Mouse (Mus musculus): Measurements from ENCODE around the gene Ccdc186. TPM values are rescaled to one million over a fixed set of nuclear protein-coding genes. Genes with fewer than 3 reads are reported as not detected.

The Ccdc186 gene
- polyA plus RNA-seq (2015; fragmentation: Nextera tagmentation; extraction: Ambion mirVana): 17.9 and 19.8 TPM in 2 replicates

GRCm38 (mm10) chr19:56821798-56822447 lies at the start of gene Ccdc186:
Gene Ccdc186 (minus strand): TSS chr19:56822190.
- no peaks in the 10 kb centered on the region for H3K9me3 ChIP-seq (ENCODE audit: low read length)
- WGBS: under 1% methylated on average over 79 of the region's 79 CpGs
- peak; percentile 97 for ATAC-seq (ENCODE audit: low FRiP score, low TSS enrichment)

GRCm38 (mm10) chr19:56867701-56868100 lies 45.7 kb upstream of the Ccdc186 start:
- H3K4me1 ChIP-seq (ENCODE audit: insufficient read depth, low read length): no peaks in the 10 kb centered on the region
- no peaks in the 10 kb centered on the region for H3K36me3 ChIP-seq (ENCODE audit: insufficient read depth, low read length)
- no peak; the same call in 1 of the 2 replicates for ATAC-seq (ENCODE audit: low FRiP score, low TSS enrichment)
- no peak overlapping the region for H3K9ac ChIP-seq (replicated peaks; ENCODE audit: low read length)
- no peak overlapping the region for H3K27ac ChIP-seq (ENCODE audit: low read length)
- H3K9me3 ChIP-seq (ENCODE audit: low read length): no peaks in the 10 kb centered on the region
- H3K4me2 ChIP-seq (replicated peaks; ENCODE audit: low read depth, low read length): no peak overlapping the region
- H3K27me3 ChIP-seq (ENCODE audit: insufficient read depth, low read length): peaks cover 8% of the 10 kb centered on the region
- H3K4me3 ChIP-seq (ENCODE audit: low read length): no peak overlapping the region
- 56% methylated on average over 4 of the region's 4 CpGs for WGBS

More at GRCm38 (mm10) chr19:56821798-56822447, at the start of gene Ccdc186:
- Histone ChIP-seq H3K4me3 (ENCODE audit: low read length) (peak within 1 kb of the TSS; percentile 91), H3K27ac (ENCODE audit: low read length) (peak within 1 kb of the TSS; percentile 73), H3K27me3 (ENCODE audit: insufficient read depth, low read length) (no peaks in the 10 kb centered on the region), H3K4me2 (replicated peaks; ENCODE audit: low read depth, low read length) (peak within 1 kb of the TSS; percentile 79), H3K4me1 (ENCODE audit: insufficient read depth, low read length) (peaks cover 39% of the 10 kb centered on the region), H3K9ac (replicated peaks; ENCODE audit: low read length) (peak within 1 kb of the TSS; percentile 91), H3K36me3 (ENCODE audit: insufficient read depth, low read length) (no peaks in the 10 kb centered on the region)

- no peaks in the 10 kb centered on the region for H3K36me3 ChIP-seq (ENCODE audit: insufficient read depth, low read length)
- WGBS: 37% methylated on average over 5 of the region's 5 CpGs
- no peaks in the 10 kb centered on the region for H3K27me3 ChIP-seq (ENCODE audit: insufficient read depth, low read length)
- no peaks in the 10 kb centered on the region for H3K9me3 ChIP-seq (ENCODE audit: low read length)
- H3K4me3 ChIP-seq (ENCODE audit: low read length): no peak overlapping the region
- H3K4me2 ChIP-seq (replicated peaks; ENCODE audit: low read depth, low read length): no peak overlapping the region
- H3K4me1 ChIP-seq (ENCODE audit: insufficient read depth, low read length): no peaks in the 10 kb centered on the region
- ATAC-seq (ENCODE audit: low FRiP score, low TSS enrichment): 0 out of 2 replicates have a peak, but pooled peaks have one; percentile 57
- H3K27ac ChIP-seq (ENCODE audit: low read length): no peak overlapping the region
- no peak overlapping the region for H3K9ac ChIP-seq (replicated peaks; ENCODE audit: low read length)
Measured at GRCm38 (mm10) chr19:56856455-56856854, 34.5 kb upstream of the Ccdc186 start.

GRCm38 (mm10) chr19:56852590-56852989 lies 30.6 kb upstream of the Ccdc186 start:
- Histone ChIP-seq H3K4me2 (replicated peaks; ENCODE audit: low read depth, low read length) (no peak overlapping the region), H3K4me3 (ENCODE audit: low read length) (no peak overlapping the region), H3K36me3 (ENCODE audit: insufficient read depth, low read length) (no peaks in the 10 kb centered on the region), H3K9me3 (ENCODE audit: low read length) (peaks cover 4% of the 10 kb centered on the region; the same call in 1 of the 2 replicates), H3K27me3 (ENCODE audit: insufficient read depth, low read length) (no peaks in the 10 kb centered on the region), H3K4me1 (ENCODE audit: insufficient read depth, low read length) (no peaks in the 10 kb centered on the region), H3K9ac (replicated peaks; ENCODE audit: low read length) (no peak overlapping the region), H3K27ac (ENCODE audit: low read length) (no peak overlapping the region)
- no peak for ATAC-seq (ENCODE audit: low FRiP score, low TSS enrichment)

- Histone ChIP-seq H3K27me3 (ENCODE audit: insufficient read depth, low read length) (no peaks in the 10 kb centered on the region), H3K9me3 (ENCODE audit: low read length) (peaks cover 9% of the 10 kb centered on the region; the same call in 1 of the 2 replicates), H3K4me3 (ENCODE audit: low read length) (no peak overlapping the region), H3K36me3 (ENCODE audit: insufficient read depth, low read length) (no peaks in the 10 kb centered on the region), H3K4me1 (ENCODE audit: insufficient read depth, low read length) (peaks cover 4% of the 10 kb centered on the region; the same call in 1 of the 2 replicates), H3K27ac (ENCODE audit: low read length) (no peak overlapping the region), H3K9ac (replicated peaks; ENCODE audit: low read length) (no peak overlapping the region), H3K4me2 (replicated peaks; ENCODE audit: low read depth, low read length) (no peak overlapping the region)
- WGBS: 81% methylated on average over 12 of the region's 12 CpGs
- ATAC-seq (ENCODE audit: low FRiP score, low TSS enrichment): no peak
Measured at GRCm38 (mm10) chr19:56842974-56843373, 21.0 kb upstream of the Ccdc186 start.

- peaks cover 4% of the 10 kb centered on the region; the same call in 1 of the 2 replicates for H3K4me1 ChIP-seq (ENCODE audit: insufficient read depth, low read length)
- no peak overlapping the region for H3K9ac ChIP-seq (replicated peaks; ENCODE audit: low read length)
- no peaks in the 10 kb centered on the region for H3K27me3 ChIP-seq (ENCODE audit: insufficient read depth, low read length)
- H3K9me3 ChIP-seq (ENCODE audit: low read length): no peaks in the 10 kb centered on the region
- no peak overlapping the region for H3K4me2 ChIP-seq (replicated peaks; ENCODE audit: low read depth, low read length)
- no peaks in the 10 kb centered on the region for H3K36me3 ChIP-seq (ENCODE audit: insufficient read depth, low read length)
- 77% methylated on average over 17 of the region's 17 CpGs for WGBS
- no peak for ATAC-seq (ENCODE audit: low FRiP score, low TSS enrichment)
- H3K27ac ChIP-seq (ENCODE audit: low read length): no peak overlapping the region
- no peak overlapping the region for H3K4me3 ChIP-seq (ENCODE audit: low read length)
Measured at GRCm38 (mm10) chr19:56838942-56839706, 17.1 kb upstream of the Ccdc186 start.

- Histone ChIP-seq H3K9me3 (ENCODE audit: low read length) (no peaks in the 10 kb centered on the region), H3K27ac (ENCODE audit: low read length) (no peak overlapping the region), H3K36me3 (ENCODE audit: insufficient read depth, low read length) (no peaks in the 10 kb centered on the region), H3K9ac (replicated peaks; ENCODE audit: low read length) (no peak overlapping the region), H3K4me3 (ENCODE audit: low read length) (no peak overlapping the region), H3K27me3 (ENCODE audit: insufficient read depth, low read length) (no peaks in the 10 kb centered on the region), H3K4me2 (replicated peaks; ENCODE audit: low read depth, low read length) (no peak overlapping the region), H3K4me1 (ENCODE audit: insufficient read depth, low read length) (no peaks in the 10 kb centered on the region)
- ATAC-seq (ENCODE audit: low FRiP score, low TSS enrichment): no peak
- 57% methylated on average over 9 of the region's 9 CpGs for WGBS
Measured at GRCm38 (mm10) chr19:56835340-56835739, 13.3 kb upstream of the Ccdc186 start.

- H3K4me2 ChIP-seq (replicated peaks; ENCODE audit: low read depth, low read length): no peak overlapping the region
- H3K9me3 ChIP-seq (ENCODE audit: low read length): no peaks in the 10 kb centered on the region
- H3K36me3 ChIP-seq (ENCODE audit: insufficient read depth, low read length): no peaks in the 10 kb centered on the region
- no peak overlapping the region for H3K27ac ChIP-seq (ENCODE audit: low read length)
- no peak overlapping the region for H3K4me3 ChIP-seq (ENCODE audit: low read length)
- no peak overlapping the region for H3K9ac ChIP-seq (replicated peaks; ENCODE audit: low read length)
- no peak for ATAC-seq (ENCODE audit: low FRiP score, low TSS enrichment)
- WGBS: 85% methylated on average over 4 of the region's 4 CpGs
- no peaks in the 10 kb centered on the region for H3K27me3 ChIP-seq (ENCODE audit: insufficient read depth, low read length)
- H3K4me1 ChIP-seq (ENCODE audit: insufficient read depth, low read length): no peaks in the 10 kb centered on the region
Measured at GRCm38 (mm10) chr19:56830163-56830562, 8.2 kb upstream of the Ccdc186 start.

GRCm38 (mm10) chr19:56829267-56829666 lies 7.3 kb upstream of the Ccdc186 start:
- WGBS: 77% methylated on average over 9 of the region's 9 CpGs
- H3K27ac ChIP-seq (ENCODE audit: low read length): no peak overlapping the region
- ATAC-seq (ENCODE audit: low FRiP score, low TSS enrichment): no peak
- no peaks in the 10 kb centered on the region for H3K9me3 ChIP-seq (ENCODE audit: low read length)
- H3K4me1 ChIP-seq (ENCODE audit: insufficient read depth, low read length): no peaks in the 10 kb centered on the region
- no peak overlapping the region for H3K9ac ChIP-seq (replicated peaks; ENCODE audit: low read length)
- H3K4me3 ChIP-seq (ENCODE audit: low read length): no peak overlapping the region
- H3K36me3 ChIP-seq (ENCODE audit: insufficient read depth, low read length): no peaks in the 10 kb centered on the region
- H3K27me3 ChIP-seq (ENCODE audit: insufficient read depth, low read length): no peaks in the 10 kb centered on the region
- H3K4me2 ChIP-seq (replicated peaks; ENCODE audit: low read depth, low read length): no peak overlapping the region

- ATAC-seq (ENCODE audit: low FRiP score, low TSS enrichment): 0 out of 2 replicates have a peak, but pooled peaks have one; percentile 27
- Histone ChIP-seq H3K9me3 (ENCODE audit: low read length) (no peaks in the 10 kb centered on the region), H3K4me3 (ENCODE audit: low read length) (no peak overlapping the region), H3K36me3 (ENCODE audit: insufficient read depth, low read length) (no peaks in the 10 kb centered on the region), H3K4me1 (ENCODE audit: insufficient read depth, low read length) (no peaks in the 10 kb centered on the region), H3K4me2 (replicated peaks; ENCODE audit: low read depth, low read length) (no peak overlapping the region), H3K9ac (replicated peaks; ENCODE audit: low read length) (no peak overlapping the region), H3K27me3 (ENCODE audit: insufficient read depth, low read length) (no peaks in the 10 kb centered on the region), H3K27ac (ENCODE audit: low read length) (no peak overlapping the region)
- WGBS: 64% methylated on average over 11 of the region's 11 CpGs
Measured at GRCm38 (mm10) chr19:56828305-56828704, 6.3 kb upstream of the Ccdc186 start.
